Mouse (Mus musculus) E14TG2a.4 (cell line): Measurements from ENCODE around the gene Btc.

Experiments
- CTCF ChIP-seq: conservative IDR thresholded peaks from 2 replicates; pipeline ENCODE4 v1.5.1; 2014; ENCODE audit warnings: low read length
- NANOG ChIP-seq: IDR thresholded peaks from 2 replicates; pipeline ENCODE4 v1.6.1; 2014; ENCODE audit warnings: borderline replicate concordance, low read length, mixed read lengths
- POU5F1 ChIP-seq: IDR thresholded peaks from 2 replicates; pipeline ENCODE4 v1.6.1; 2014; ENCODE audit warnings: low read length, borderline replicate concordance

DNA sequence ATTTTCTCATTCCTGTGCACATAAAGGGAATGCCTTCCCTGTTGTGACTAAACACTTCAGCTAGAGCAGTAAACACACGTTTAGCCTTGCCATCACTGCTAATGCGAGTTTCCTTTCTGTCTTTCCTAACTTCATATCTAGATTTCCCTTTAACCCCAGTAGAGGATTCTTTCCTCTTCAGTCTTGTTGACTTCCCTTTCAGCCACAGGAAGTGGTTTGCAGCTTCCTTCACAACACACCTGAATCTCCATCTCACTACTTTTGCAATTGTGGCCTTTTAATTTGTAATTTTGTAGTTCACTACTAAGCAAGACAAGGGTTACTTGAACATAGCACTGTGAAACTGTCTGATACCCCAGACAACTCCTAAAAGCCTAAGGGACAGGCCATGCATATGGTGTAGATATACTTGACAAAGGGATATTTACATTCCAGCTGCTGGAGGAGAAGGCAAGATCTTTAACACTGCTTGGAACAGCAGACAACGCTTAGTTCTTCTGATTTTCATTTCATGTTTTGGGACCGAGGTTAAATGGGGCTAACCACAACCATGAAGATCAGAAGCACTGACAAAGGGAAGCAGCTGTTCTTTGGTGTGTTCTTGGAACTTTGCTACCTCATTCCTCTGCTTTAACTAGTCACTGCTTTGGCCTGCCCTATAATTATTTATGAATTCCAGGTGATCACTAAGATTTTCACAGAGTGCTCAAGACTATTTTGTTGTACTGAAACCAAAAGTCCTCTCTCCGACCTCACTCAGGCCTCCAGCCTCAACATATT lies 60.6 kb downstream of the Btc start:
- TF ChIP-seq CTCF (no peak), POU5F1 (no peak), NANOG (no peak)
